Mouse (Mus musculus): ENCODE results near the gene Slc9a8.

Gene Slc9a8

DNA sequence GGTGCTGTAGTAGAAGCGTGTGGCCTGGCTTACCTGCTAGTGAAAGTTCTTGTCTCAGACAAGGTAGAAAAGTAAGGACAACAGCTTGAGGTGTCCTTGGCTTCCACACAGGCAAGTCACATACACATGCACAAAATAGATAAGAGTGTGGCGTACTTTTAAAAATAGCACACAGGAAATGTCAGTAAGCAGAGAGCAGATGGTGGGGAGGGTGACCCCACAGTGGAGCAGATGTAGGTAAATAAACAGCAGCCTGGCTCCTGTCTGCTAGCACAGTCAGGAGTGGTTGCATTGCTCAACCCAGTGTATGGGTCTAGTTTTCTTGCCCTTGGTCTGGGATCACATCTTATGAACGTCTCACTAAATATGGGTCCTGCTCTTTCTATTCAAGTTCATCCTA lies 89.0 kb downstream of the Slc9a8 start:
- DNase-seq (ENCODE audit: low spot score), result no peak

DNA sequence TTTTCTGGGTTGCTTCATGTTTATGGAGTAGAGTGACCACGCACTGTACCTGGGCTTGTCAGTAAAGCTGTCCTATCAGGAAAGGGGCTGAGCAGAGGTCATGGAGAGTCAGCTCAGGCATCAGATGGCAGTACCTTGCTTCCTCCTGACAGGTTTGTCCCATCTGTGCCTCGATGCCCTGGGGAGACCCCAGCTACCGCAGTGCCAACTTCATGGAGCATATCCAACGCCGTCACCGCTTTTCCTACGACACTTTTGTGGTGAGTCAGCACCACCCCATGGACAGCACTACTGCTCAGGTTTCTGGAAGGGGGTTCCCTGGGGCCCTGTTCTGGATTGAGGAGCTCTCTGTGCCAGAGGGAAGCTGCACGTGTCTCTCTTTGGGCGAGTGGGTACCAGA lies 90.9 kb downstream of the Slc9a8 start:
- DNase-seq (ENCODE audit: low spot score), result no peak

DNA sequence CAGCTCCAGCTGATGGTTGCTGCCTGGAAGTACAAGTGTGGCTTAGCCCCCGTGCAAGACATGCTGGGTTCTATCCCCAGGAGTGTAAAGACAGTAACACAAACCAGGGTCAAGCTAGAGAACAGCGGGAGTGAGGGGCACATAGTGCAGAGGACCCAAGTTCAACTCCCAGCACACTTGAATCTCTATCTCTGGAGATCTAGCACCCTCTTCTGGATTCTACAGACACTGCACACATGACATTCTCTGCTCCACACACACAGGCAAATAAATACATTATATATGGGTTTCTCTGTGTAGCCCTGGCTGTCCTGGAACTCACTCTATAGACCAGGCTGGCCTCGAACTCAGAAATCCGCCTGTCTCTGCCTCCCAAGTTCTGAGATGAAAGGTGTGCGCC lies 91.5 kb downstream of the Slc9a8 start:
- no peak for DNase-seq (ENCODE audit: low spot score)

- DNase-seq (ENCODE audit: low spot score), result no peak
Observed at GRCm38 (mm10) chr2:167514641-167515040, 93.1 kb downstream of the Slc9a8 start.

GRCm38 (mm10) chr2:167515688-167516087 lies 94.2 kb downstream of the Slc9a8 start:
- DNase-seq (ENCODE audit: low spot score), result no peak

- no peak for DNase-seq (ENCODE audit: low spot score)
Observed at GRCm38 (mm10) chr2:167519606-167520252, 98.2 kb downstream of the Slc9a8 start.

All from urinary bladder, postnatal 10 days (tissue).